Mouse (Mus musculus) gonadal fat pad, adult 2 months (tissue): ENCODE data around the gene Myoz1. TPM values are rescaled to one million over a fixed set of nuclear protein-coding genes. Genes with fewer than 3 reads are reported as not detected.
A peak's percentile ranks its signal among the peaks of the same experiment; 100 is the strongest.
"Not testable (repeated sequence)": the region's sequence is repeated elsewhere in the genome, so short reads cannot be mapped to it uniquely, and the experiment has no call there.

Experiments used
- DNase-seq: peaks from one replicate; pipeline ENCODE4 v3.0.0-alpha.2; 2012; ENCODE audit warnings: low read depth
- polyA plus RNA-seq: library from polyadenylated mRNA; depleted of rRNA; stranded (reverse); fragments of >200 nt; gene quantifications from 2 replicates; pipeline ENCODE4 v1.2.3, GENCODE M21; 2012; rRNA removed

Gene Myoz1
- polyA plus RNA-seq: 1.1 and 1.6 TPM in 2 replicates

GRCm38 (mm10) chr14:20656361-20656760, at the start of gene Myoz1:
Gene Myoz1, minus strand, starts transcription at chr14:20656540.
- DNase-seq: no peak

- DNase-seq: not testable (repeated sequence)
Observed at GRCm38 (mm10) chr14:20703461-20703860, 47.1 kb upstream of the Myoz1 start.

DNA sequence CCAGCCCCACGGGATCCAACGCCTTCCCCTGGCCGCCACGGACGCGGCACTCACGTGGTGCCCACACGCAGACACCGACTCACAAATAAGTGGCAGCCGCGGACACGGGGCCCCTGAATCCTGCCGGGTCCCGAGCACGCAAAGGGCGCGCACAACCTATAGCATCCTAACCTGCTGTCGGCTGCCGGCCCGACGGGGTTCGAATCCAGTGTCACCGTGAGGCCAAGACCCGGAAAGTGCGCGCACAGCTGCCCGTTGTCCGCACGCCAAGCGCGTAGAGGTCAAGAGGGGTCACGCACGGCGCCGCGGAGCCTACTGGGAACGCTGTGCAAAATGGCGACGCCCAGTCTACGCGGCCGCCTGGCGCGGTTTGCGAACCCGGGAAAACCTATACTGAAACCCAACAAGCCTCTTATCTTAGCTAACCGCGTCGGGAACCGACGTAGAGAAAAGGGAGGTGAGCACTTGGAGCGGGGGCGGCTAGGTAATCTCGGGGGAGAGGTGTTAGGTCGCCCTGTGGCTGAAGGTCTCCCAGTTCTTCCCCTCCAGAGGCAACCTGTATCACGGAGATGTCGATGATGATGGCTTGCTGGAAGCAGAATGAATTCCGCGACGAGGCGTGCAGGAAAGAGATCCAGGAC, 46.5 kb upstream of the Myoz1 start, which contains the start of gene Chchd1:
Gene Chchd1 (plus strand): TSS at position 266 of the 641 bp plus-strand sequence.
- no peak for DNase-seq

DNA sequence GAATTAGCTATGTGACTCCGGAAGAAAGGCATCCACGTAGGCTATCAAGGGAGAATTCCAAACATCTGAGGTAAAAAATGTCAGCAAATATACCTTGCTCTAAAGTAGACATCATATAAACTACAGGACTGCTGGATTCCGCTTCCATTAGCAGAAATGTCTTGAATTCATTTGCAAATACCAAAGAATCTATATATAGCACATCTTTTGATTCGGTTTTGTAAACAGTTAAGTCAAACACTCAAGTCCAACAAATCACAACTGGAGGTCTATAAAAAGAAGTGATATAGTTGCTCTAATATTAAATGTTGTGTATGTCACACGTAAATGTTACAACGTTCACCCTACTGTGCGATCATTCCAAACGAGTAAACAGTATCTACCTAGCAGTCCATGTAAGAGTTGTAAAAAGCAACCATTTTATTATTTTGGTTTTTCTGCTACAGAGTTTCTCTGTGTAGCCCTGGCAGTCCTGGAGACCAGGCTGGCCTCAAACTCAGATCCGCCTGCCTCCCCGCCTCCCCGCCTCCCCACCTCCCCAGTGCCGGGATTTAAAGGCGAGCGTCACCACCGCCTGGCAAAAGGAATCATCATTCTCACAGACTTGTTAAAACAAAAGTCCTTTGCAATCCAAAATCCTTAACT, 45.9 kb upstream of the Myoz1 start:
- DNase-seq: no peak

DNA sequence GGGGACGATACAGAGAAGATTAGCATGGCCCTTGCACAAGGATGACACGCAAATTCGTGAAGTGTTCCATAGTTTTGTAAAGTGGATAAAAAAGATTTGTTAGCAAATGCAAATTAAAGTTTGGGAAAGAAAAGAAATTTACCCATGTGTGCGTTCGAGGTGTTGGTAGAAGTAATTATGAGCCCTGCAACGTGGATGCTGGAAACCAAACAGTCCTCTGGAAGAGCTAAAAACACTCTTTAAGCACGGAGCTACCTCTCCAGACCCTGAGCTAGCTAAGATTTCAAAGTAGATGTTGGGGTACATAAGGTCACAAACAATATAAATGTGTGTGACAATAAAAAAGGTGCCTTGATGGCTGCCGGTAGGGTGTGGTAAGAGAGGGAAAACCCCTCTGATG, 45.2 kb upstream of the Myoz1 start:
- DNase-seq: no peak

DNA sequence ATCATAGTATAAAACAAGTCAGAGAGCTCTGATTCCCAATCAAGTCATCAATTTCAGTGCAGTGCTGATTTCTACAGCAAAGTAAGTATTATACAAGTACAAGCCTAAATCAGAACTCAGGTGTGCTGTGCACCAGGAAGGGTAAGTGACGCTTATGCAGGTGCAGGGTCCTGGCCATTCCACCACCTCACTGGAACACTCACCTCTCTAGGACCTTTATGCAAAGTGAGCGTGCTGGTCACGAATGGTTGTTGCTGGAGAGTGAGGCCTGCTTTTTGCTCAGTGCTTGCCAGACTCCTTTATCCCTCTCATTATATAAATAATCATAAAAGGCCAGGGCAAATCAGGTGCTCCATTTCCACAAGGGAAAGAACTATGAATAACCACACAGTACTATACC, 44.0 kb upstream of the Myoz1 start:
- DNase-seq: no peak

DNA sequence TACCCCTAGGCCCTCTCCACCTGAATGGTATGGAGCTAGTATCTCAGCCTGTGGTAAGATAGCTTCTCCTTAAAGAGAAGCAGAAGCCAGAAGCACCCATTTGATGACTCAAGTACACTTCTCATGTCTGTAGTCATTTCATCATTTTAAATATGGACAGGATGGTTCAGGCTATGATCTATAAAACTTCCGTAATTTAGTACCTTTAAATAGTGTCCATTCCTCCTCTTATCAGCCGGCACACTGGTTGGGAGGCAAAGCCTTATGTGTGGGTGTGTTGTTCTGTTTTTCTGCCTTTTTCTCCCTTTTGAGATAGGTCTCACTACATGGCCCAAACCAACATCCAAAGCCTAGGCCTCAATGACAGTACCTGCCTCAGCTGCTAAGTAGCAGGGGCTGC, 42.2 kb upstream of the Myoz1 start:
- DNase-seq: no peak

- no peak for DNase-seq
Observed at GRCm38 (mm10) chr14:20696986-20697385, 40.6 kb upstream of the Myoz1 start.

GRCm38 (mm10) chr14:20695761-20696520, 39.6 kb upstream of the Myoz1 start:
- DNase-seq: no peak

DNA sequence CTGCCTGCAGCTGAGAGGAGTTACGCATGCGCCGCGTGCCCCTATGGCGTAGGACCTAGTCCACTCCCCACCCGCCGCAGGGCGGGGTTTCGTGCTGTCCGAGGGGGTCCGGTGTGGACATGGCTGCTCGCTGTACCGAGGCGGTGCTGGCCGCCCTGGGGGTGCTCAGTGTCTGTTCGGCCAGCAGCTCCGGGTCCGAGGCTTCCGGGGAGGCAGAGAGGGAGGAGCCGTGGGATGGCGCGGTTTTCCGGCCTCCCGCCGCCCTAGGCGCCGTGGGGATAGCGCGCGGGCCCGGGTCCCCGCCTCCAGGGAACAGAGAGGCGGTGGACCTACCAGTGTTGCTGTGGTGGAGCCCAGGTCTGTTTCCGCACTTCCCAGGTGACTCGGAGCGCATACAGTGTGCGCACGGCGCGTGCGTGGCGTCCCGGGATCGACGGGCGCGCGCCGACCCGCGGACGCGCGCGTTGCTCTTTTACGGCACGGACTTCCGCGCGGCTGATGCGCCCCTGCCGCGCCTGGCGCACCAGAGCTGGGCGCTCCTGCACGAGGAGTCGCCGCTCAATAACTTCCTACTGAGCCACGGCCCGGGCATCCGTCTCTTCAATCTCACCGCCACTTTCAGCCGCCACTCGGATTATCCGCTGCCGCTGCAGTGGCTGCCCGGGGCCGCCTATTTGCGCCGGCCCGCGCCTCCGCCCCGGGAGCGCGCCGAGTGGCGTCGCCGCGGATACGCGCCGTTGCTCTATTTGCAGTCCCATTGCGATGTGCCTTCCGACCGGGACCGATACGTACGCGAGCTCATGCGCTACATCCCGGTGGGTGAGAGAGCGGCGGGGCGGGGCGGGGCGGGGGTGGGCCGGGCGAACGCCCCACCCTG, 38.8 kb upstream of the Myoz1 start, which contains the start of gene Fut11:
Gene Fut11 (plus strand): TSS at position 85 of the 877 bp plus-strand sequence.
- no peak for DNase-seq

- no peak for DNase-seq
Observed at GRCm38 (mm10) chr14:20694185-20694883, 38.0 kb upstream of the Myoz1 start.

DNA sequence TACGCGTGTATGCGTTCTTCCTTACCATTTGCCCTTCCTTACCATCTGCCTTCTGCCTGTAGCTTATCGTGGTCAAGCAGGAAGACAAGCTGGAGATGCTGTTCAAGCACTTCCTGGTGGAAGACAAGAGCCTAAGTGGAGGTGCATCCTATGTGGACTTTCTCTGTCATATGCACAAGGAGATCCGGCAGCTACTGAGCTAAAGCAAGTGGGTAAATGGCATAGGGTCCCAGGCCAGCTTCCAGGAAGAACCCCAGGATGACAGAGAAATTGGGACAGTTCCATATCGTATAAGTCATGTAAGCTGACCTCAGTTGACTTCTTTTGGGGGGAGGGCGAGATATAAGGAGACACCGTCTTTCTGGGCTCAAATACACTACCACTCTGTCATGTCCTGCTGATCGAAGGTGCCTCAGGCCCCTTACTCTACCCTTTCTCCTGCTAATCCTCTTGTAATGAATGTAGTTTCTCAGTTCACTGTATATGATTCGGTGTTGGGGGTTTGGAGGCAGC, 37.3 kb upstream of the Myoz1 start:
- DNase-seq: no peak

- no peak for DNase-seq
Observed at GRCm38 (mm10) chr14:20691772-20692171, 35.4 kb upstream of the Myoz1 start.

DNA sequence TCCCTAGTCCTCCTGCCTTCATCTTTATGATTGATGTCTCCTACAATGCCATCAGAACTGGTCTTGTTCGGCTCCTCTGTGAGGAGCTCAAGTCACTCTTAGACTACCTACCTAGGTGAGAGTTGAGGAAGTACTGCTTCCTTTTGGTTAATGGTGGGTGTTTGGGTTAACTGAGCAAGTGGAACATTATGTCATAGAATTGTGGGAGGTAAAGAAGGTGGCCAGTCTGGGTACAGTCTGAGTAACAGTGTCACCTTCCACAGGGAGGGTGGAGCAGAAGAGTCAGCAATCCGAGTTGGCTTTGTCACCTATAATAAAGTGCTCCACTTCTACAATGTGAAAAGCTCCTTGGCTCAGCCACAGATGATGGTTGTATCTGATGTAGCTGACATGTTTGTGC, 32.7 kb upstream of the Myoz1 start:
- no peak for DNase-seq

DNA sequence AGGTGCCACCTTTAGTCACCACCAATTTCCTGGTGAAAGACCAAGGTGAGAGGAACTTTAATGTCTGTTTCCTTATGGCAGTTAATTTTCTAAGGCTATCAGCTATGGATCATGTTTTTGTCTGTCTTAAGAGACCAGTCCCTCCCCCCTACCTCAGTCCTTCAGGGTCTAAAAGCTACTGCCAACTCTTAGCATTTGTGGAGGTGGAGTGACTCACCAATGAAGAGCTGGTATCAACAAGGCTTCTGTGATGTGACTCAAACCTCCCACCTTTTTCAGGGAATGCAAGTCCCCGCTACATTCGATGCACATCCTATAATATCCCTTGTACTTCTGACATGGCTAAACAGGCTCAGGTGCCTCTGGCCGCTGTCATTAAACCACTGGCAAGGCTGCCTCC, 30.2 kb upstream of the Myoz1 start:
- DNase-seq: no peak

GRCm38 (mm10) chr14:20682498-20682897, 26.2 kb upstream of the Myoz1 start:
- no peak for DNase-seq

DNA sequence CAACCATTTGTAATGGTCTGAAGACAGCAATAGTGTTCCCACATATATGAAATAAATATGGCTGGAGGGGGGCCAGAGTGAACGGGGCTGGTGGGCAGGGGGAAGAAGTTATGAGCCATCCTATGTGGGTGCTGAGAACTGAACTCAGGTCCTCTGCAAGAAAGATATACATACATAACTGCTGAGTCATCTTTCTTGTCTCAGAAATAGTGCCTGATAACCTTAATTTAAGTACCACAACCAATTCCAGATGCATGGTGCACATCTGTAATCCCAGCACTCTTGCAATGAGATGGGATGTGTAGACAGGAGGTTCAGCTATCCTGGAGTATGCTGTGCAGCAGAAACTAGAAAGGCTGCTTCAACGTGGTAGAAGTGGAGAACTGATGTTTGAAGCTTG, 25.4 kb upstream of the Myoz1 start:
- no peak for DNase-seq

GRCm38 (mm10) chr14:20677906-20678305, 21.6 kb upstream of the Myoz1 start:
- no peak for DNase-seq

GRCm38 (mm10) chr14:20674064-20674833, 17.9 kb upstream of the Myoz1 start, which contains the start of gene Sec24c:
Gene Sec24c, plus strand, starts transcription at chr14:20674308.
- DNase-seq: peak; percentile 88

- no peak for DNase-seq
Observed at GRCm38 (mm10) chr14:20673735-20674063, 17.4 kb upstream of the Myoz1 start.
